Mouse (Mus musculus) left cerebral cortex, postnatal 14 days (tissue): ENCODE measurements at regions not wholly inside any gene's neighbourhood (a gene's known extent, or its start where the extent isn't known, plus 50 kb on each side); places are given as distances from the start of the nearest gene placed in this dataset.

Experiments used
- DNase-seq, 2 experiments: peaks; one replicate each; pipeline ENCODE4 v3.0.0; 2021 to 2022; ENCODE audit warnings: low spot score in 2 of 2, mixed read lengths in 1 of 2
- intact Hi-C: fragments of 180-260 bp; cut with DNase I; formaldehyde crosslinking; loops from one replicate; pipeline ENCODE4 v1.15.1; 2025

DNA sequence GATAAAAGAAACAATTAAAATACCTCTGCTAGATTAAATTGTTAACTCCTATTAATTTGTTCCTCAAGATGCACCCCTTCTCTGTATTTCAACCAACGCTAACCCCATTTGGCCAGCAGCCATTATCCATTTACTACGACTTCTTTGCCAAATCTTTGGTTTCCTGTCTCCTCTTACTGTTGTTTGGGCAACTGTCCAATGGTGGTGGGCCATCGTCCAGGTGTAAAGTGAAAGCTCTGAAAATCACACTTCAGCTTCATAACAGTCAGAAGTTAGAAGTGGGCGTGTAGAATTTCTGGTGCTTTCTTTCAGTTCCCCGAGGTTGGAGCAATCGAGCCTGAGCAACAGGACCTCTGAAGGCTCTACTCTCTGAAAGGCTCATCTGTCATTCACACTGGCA is 66.8 kb upstream of the Zbtb20 start:
- intact Hi-C loops, result no loop called here
- no peak for DNase-seq

DNA sequence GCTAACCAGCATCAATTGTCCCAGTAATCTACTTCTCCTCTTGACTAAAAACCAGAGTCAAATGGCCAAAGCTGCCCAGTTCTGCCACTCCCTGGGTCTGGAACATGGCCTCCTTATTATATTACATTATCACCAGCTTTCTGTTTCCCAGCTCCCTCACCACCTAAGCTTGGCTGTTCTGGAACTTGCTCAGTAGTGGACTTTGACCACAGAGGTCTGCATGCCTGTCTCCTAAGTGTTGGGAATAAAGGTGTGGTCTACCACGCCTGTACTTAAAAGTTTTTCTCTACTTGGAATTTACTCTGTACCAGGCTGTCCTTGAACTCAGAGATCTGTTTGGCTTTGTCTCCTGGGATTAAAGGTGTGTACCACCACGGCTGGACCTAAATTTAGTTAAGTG is 68.1 kb upstream of the Zbtb20 start:
- DNase-seq, result no peak
- intact Hi-C loops, result no loop called here

DNA sequence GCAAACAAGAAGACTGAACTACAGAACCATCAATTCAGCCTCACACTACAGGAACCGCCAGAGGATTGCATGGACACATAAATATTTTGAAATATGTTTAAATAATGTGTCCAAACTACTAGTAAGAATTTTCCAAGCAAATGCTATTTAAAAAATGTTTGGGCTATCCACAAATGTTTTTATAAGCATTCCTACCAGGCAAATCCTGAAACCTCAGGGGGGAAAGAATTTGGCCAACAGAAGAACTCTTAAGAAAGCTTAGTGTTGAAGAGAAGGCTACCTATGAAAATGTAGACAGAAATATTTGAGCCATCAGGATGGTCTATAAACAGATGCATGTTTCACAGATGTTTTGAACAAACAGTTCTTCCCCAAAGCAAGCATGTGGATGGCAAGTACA is 72.1 kb upstream of the Zbtb20 start:
- intact Hi-C loops, result no loop called here
- DNase-seq, result no peak

DNA sequence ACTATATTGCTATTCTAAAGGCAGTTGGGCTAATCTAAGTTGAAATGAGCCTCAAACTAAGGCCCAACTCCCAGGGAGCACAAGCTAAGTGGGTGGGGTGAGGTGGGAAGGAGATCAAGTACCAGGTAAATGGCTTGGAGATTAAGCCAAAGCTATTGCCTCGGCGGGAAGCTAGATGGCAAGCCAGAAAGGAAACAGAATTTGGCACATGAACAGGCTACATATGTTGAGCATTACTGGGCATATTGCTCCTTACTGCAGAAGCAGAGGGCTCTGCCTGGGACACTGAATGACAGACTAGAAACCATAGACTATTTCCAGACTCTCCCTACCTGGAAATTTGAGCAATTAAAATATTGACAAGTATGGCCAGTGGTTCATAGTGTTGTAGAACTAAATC is 83.1 kb upstream of the Zbtb20 start:
- no peak for DNase-seq
- intact Hi-C loops, result no loop called here

DNA sequence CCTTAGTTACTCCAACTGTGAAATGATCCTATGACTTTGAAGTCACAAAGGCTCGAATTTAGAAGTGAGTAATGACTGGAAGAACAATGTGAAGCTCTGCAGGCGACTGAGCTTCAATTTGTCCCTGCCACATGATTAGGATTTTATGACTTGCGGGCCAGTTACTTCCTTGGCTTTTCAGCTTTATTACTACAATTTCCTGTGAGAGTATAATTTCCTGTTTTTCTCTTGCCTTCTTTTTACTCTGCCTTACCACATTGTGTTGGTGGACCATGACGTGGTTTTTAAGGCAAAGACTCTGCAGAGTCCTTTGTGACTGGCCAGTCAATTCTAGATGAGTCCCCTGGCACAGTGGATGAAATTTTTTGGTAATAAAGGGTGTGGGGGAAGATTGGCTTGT is 91.0 kb upstream of the Zbtb20 start:
- intact Hi-C loops, result loop anchor here (5.0 kb wide), 3 partner anchors 507 to 612 kb away; no protein-coding TSS in a partner anchor
- DNase-seq, result no peak

DNA sequence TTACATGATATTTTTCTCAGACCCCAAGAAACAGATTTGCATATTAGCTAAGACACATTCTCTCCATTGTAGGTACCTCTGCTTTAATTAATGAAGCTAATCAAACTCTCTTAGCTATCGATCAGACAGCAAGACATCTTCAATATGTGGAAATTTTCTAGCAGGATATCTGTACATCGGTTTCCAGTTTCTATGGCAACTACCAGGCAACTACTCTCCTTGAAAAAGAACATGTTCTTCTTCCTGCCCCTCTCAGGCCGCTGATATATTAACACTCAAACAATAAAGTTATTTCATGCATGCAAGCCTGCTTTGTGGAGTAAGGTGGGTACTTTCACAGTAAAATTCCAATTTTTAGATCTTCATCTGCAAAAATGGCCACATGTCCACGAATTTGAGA is 91.7 kb upstream of the Zbtb20 start:
- intact Hi-C loops, result loop anchor here (5.0 kb wide), 3 partner anchors 507 to 612 kb away; no protein-coding TSS in a partner anchor
- DNase-seq, result no peak

DNA sequence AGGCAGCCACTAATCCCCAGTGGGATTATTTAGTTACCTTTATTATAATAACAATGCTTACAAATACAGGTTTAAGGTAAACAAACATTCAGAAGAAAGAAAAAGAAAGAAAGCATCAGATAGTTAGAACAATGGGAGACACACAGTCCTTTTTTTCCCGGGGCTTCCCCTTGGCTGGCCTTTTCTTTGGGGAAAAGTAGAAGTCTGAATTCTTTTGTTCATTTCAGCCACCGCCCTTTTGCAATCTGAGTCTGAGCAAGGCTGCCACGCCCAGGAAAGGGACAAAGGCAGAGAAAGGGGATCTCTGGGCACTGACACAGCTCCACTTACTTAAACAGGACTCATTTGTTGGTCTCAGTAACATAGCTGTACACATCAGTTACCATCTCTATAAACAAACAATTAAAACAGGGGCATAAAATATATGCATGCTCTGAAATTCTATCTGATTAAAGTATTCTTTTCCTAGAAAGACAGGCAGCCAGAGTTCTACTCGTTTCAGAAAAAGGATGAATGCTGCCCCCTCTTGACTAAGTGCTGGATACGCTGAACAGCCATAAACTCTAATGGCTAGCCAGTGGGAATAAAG is 93.5 kb upstream of the Zbtb20 start:
- DNase-seq, result peak; percentile 71 to 76
- intact Hi-C loops, result loop anchor here (5.0 kb wide), 3 partner anchors 505 to 610 kb away; no protein-coding TSS in a partner anchor

DNA sequence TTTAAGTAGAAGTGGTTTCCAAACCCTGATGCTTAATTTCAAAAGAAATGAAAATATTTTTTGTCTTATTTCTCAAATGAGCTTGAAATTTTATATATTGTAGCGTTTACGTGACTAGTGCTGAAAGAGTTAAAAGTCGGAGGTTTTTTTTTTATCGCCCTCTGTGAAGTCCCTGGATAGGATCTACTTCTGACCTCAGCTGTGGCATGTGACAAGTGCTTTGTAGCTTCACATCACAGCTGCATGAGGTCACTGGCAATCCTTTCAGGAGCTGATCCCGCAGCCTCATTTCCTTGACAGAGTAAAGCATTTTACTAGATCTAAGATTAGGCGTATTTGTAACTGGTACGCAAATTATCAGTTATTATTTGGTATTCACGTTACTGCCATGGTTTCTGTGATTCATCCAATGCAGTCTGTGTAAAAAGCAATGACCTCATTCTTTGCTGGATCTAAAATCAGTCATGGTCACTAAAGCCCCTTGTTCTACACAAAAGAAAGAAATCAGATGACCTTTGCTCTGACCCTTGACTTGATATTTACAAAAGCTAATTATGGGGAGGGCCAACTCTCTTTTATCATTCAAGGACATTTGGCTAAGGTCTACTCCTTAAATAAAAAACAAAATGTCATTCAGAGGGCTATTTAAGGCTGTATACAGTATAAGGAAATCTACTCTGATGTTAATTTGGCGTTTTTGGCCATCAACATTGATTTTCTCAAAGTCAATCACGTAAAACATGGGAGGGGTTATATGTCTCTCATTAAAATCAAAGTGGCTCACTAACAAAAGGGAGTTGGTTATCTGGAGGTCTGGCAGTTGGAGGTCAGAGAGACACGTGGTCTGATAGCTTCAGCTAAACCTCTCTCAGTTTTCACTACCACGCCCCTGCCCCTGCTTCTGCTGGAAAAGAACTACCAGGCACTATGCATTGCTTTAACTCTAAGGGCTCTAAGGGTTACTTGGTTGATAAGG is 94.3 kb upstream of the Zbtb20 start:
- no peak for DNase-seq
- intact Hi-C loops, result loop anchor here (5.0 kb wide), 3 partner anchors 504 to 609 kb away; no protein-coding TSS in a partner anchor

DNA sequence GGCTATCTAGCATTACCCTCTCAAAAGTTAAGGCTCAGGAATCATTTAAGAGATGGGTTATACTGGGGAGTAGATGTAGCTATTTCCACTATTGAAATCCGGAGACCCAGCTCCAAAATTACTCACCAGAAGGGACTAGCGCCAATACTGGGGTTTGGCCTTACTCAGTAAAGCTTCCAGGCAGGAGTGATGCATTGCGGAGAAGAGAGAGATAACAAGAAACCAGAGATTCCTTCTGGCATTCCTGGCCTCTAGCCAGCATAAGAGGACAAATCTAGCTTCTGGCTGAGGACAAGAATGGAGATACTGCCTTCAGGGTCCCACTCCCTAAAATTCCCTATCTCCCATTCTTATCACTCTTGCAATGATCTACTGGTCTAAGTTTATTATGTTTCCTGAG is 95.7 kb upstream of the Zbtb20 start:
- intact Hi-C loops, result loop anchor here (5.0 kb wide), 3 partner anchors 503 to 608 kb away; no protein-coding TSS in a partner anchor

DNA sequence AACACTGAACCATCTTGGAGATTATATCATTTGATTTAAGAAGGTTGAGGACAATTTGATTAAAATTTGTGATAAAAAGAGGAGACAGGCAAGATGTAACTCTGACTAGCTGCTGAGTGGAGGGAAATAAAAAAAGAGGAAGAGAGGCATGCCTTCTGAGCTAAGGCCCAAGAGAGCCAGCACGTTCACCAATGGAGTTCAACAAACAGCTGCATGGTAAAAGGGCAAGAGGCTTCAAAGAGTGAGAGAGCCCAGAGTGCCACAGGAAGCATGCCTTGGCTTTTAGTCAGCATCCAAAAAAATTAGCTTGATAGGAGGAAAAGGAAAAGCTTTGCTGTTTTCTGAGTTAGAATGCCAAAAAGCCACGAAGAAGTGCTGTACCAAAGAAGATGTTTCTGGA is 103.0 kb upstream of the Zbtb20 start:
- intact Hi-C loops, result no loop called here
- no peak for DNase-seq

More for the DNA sequence above, 95.7 kb upstream of the Zbtb20 start:
- DNase-seq, result no peak

DNA sequence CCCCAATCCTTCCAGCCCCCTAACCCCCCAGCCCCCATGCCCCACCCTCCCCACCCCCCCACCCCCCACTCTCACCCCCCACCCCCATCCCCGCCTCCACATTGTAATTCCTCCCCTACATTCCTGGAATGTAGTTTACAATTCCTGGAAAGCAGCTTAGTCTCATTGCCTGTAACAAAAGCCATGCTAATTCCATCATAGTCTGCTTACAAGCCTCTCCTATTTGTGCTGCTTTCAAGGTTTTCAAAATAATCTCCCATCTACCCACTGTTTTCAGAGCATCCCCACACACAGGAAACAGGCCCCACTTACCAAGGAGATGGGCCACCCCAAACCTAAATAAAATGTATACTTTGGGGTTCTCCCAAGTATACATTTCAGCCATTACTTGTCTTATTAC is 105.5 kb upstream of the Zbtb20 start:
- DNase-seq, result no peak
- intact Hi-C loops, result no loop called here

DNA sequence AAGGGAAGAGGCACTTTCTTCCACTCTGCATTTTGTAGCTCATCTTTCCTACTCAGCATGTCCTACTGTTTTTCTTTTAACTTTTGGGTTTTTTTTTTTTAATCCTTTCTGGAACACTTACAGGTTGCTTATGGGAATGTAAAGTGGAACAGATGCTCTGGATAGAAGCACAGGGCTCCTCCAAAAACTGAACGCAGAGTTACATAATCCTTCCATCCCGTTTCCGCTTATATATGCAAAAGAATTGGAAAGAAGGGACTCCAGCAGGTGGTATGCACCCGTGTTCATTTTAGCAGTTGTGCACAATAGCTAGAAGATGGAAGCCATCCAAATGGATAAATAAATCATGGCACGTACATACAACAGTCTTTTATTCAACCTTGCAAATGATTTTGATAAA is 127.0 kb upstream of the Zbtb20 start:
- intact Hi-C loops, result loop anchor here (10.0 kb wide), 1 partner anchor 134 kb away; no protein-coding TSS in a partner anchor
- DNase-seq, result peak; percentile 26 to 64

DNA sequence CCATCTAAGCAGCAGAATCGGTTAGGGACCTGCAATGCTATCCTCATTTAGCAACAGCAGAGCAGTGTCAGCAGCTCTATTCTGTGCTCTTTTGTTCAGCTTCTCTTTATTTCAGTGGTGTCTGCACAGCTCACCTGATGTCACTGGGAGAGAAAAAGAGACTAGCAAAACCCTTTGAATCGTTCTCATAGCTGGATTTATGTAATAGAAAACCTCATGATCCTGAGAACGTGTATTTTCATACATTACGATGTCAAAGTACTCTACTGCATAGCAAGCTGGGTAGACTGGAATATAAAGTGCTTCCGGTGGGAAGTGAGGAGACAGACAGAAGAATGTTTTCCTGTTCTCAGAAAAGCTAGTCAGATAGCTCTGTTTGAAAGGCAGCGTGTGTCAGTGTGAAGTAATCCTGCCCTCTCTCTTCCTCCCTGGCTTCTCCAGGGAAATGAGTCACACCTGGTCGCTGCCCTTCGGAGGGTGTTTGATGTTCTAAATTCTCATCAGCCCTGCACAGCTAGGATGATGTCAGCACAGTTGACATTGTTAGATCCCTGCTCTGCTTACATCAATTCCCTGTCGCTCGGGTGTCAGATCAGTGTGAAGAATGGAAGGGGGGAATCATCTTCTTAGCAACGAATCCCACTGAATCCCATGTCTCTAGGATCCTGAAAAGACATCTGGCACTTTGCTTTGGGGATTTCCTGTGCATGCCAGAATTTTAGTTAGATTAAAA is 129.6 kb upstream of the Zbtb20 start:
- intact Hi-C loops, result loop anchor here (10.0 kb wide), 1 partner anchor 131 kb away; no protein-coding TSS in a partner anchor

DNA sequence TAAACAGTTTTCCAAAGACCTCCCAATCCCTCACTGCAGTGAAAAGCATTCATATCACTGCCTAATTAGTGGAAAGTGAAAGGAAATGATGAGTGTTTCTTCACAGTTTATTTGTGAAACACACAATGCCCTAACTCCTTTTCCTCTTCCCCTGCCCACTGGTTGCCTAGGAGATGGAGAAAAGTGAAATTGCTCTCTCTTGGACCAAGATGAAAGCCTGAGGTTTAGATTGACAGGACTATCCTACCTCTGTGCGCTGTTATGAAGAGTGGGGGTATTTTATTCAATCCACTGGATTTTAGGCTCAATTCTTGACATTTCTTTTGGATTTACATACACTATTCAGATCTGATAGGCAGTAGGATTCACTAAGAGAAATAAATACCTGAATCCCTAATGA is 132.1 kb upstream of the Zbtb20 start:
- intact Hi-C loops, result loop anchor here (10.0 kb wide), 1 partner anchor 129 kb away; no protein-coding TSS in a partner anchor
- DNase-seq, result no peak

More for the DNA sequence above, 129.6 kb upstream of the Zbtb20 start:
- peak; percentile 30 to 50 for DNase-seq

DNA sequence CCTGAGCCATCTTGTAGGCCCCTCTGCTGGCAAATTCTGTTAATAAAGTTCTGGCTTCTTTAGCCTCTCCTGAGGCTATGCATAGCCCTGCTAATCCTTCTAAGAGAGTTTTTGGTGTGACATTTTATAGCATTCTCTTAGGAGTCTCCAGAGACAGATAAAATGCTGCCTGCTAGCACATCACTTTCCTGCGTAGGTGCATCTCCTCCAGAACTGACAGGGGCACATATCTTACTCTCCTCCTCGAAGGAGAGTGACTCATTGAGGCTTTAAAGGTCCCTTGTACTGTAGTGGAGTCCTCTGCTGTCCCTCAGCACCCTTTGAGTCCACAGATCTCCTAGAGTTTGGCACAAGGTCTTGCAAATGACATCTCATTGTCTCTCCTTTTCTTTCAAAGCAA is 132.6 kb upstream of the Zbtb20 start:
- no peak for DNase-seq
- intact Hi-C loops, result loop anchor here (10.0 kb wide), 1 partner anchor 128 kb away; no protein-coding TSS in a partner anchor

DNA sequence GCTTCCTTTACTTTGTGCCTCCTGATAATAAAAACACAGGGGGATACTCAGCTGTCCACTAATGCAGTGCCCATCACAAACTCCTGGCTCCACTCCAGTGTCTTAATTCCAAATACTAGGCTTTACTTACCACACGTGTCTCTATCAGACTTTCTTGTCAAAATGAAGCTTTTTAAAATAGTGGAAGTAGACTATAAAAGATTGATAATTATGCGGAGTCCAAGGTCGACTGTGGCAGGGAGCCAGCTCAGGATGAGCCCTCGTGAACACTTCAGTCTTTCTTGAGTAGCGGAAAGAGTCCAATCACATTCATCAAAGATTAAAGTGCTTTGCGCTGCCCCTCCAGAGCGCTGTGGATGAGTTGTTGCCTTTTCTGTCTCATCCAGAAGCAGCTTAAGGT is 147.9 kb upstream of the Zbtb20 start:
- DNase-seq, result no peak
- intact Hi-C loops, result no loop called here

DNA sequence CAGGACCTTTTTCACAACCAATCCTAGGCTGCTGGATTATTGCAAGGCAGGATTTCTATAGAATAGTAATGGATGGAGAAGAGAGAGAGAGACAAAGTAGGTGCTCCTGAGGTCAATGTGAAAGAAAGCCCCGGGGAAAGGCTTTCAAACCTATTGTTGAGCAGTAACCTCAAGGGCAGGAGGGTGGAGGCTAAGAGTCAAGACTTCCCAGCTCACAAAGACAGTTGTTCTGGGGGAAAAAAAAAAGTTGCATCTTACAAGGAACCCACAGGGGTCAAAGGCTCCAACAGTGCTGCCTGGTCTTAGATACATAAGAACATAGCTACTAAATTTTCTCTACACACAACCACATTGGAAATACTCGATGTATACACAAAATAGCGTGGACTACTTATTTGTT is 155.8 kb upstream of the Zbtb20 start:
- no peak for DNase-seq
- intact Hi-C loops, result no loop called here

DNA sequence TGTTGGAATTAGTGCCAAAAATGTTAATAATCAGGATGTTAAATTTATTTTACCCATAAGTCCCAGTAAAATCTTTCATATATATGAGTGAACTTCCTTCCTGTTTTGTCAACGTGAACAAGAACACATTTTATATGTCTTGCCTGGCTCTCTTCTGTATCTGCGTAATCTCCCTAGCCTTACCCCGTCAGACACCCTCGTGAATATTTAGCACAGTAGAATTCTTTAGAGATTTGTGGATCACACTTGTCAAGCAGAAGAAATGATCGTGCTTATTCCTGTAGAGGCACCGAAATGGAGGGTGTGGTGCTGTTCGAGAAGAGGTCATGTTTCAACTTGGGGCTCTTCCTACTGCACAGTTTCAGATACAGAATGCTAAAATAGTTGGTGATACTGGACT is 157.2 kb upstream of the Zbtb20 start:
- intact Hi-C loops, result no loop called here
- DNase-seq, result peak in 1 of 2 experiments; percentile 26

DNA sequence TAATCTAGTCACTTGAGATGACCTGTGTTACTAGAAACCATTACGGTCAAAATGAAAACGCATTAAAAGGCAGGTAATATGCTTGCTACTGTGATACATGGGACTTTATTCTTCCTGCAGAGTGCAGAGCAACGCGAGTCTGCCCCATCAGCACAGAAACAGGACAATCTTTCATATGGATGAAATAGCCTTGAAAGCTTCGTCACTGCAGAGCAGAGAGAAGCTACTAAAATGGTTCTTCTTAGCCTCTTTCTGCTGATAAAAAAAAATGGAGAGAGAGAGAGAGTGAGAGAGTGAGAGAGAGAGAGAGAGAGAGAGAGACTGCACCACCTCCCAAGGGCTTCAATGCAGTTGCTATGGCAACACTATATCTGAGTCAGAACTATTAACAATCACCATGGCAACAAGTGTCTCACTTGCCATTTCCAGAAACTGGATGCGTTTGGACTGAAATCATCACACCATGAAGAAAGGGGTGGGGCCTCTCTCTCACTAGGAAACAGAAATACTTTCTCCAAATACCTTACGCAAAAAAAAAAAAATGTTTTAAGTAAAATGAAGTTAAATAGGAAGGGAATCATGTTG is 157.8 kb upstream of the Zbtb20 start:
- DNase-seq, result peak; percentile 73 to 93
- intact Hi-C loops, result no loop called here
